In the genomic region with DNA sequence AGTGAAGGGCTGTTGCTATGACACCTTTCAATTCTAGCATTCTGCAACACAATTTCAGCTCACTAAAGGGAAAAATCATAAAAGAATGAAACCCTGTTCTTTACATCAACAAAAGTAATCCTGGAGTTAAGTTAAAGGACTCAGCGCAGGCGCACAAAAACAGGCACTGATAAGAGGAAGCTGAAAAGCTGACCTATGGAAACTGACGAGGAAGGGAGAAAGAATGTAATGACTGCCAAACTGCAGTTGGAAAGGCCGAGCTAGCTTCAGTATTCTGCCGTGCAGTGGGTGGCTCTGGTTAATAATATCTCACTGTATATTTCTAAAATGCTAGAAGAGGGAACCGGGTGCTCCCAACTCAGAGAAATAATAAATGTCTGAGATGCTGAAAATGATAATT, we compare ENCODE assay signal across 16 mouse cellular contexts. TPM values are rescaled to one million over a fixed set of nuclear protein-coding genes. Genes with fewer than 3 reads are reported as not detected.
"Had no signal": no experiment of that assay in that cellular context is flagged by ENCODE, and none has a peak within 500 bp of the region (broad histone marks: within the 10 kb centered on the region; RNA-seq: fewer than 3 reads in every experiment).

No protein-coding gene starts in this region.

- H3K4me2 ChIP-seq: limb, embryonic 15.5 days; liver, embryonic 13.5 days; midbrain, embryonic 13.5 days; neural tube, embryonic 15.5 days had no signal

- H3K36me3 ChIP-seq: limb, embryonic 15.5 days; liver, embryonic 13.5 days; midbrain, embryonic 13.5 days; neural tube, embryonic 15.5 days had no signal

- H3K9me3 ChIP-seq: limb, embryonic 15.5 days; liver, embryonic 13.5 days; midbrain, embryonic 13.5 days; neural tube, embryonic 15.5 days had no signal

- H3K27me3 ChIP-seq: limb, embryonic 15.5 days; liver, embryonic 13.5 days; midbrain, embryonic 13.5 days; neural tube, embryonic 15.5 days had no signal

- ATAC-seq: intestine, postnatal 0 days; lung, postnatal 0 days; midbrain, embryonic 13.5 days had no signal

- H3K4me1 ChIP-seq: limb, embryonic 15.5 days; liver, embryonic 13.5 days; midbrain, embryonic 13.5 days; neural tube, embryonic 15.5 days had no signal

- H3K4me3 ChIP-seq: limb, embryonic 15.5 days; liver, embryonic 13.5 days; midbrain, embryonic 13.5 days; myocyte; neural tube, embryonic 15.5 days had no signal

- H3K9ac ChIP-seq: limb, embryonic 15.5 days; liver, embryonic 13.5 days; midbrain, embryonic 13.5 days; neural tube, embryonic 15.5 days had no signal

- H3K27ac ChIP-seq: kidney, postnatal 0 days; limb, embryonic 15.5 days; liver, embryonic 13.5 days; midbrain, embryonic 13.5 days; neural tube, embryonic 15.5 days had no signal

- DNase-seq: kidney, adult 9 months; kidney, postnatal 36 days; layer of hippocampus, postnatal 36 days; liver, embryonic 13.5 days; lung, adult 18-20 months; lung, postnatal 4 days; right cerebral cortex, adult 18-20 months; right cerebral cortex, postnatal 25 days had no signal

RNA-seq across cellular contexts. Expression of a gene that starts 10.2 kb away (rescaled TPM):
- total RNA-seq: layer of hippocampus, postnatal 36 days had no signal
- polyA plus RNA-seq: neural tube, embryonic 11.5 days had no signal
